Mouse (Mus musculus) CD4-positive helper T cell, adult 2 months (primary cell): ENCODE measurements around the gene Mup7.
"Not testable (repeated sequence)": the region's sequence is repeated elsewhere in the genome, so short reads cannot be mapped to it uniquely, and the experiment has no call there.

ENCODE experiments used
- DNase-seq: peaks from one replicate; pipeline ENCODE4 v3.0.0-alpha.2; 2012; ENCODE audit warnings: low read depth, missing footprints, low spot score

Mup7 gene

DNA sequence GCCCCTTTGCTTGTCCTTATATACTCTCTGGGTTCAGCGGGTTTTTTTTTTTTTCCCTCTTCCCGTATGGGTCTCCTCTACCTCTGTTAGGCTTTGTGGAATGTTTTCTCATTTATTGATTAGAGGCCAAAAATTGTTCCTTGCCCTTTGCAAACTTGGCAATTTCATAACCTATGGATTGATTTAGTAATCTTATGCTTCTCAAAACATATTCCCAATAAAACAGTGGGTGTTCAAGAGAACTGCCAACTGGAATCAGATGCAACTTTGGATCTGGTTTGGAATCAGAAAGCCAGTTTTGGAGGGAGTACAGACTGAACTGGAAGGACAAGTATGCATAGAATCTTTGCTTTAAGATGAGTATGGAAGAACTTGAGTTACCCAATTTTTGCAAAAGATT is at the start of gene Mup7:
Mup7 (minus strand) TSS at position 101 of the 400 bp plus-strand sequence.
- DNase-seq = not testable (repeated sequence)

DNA sequence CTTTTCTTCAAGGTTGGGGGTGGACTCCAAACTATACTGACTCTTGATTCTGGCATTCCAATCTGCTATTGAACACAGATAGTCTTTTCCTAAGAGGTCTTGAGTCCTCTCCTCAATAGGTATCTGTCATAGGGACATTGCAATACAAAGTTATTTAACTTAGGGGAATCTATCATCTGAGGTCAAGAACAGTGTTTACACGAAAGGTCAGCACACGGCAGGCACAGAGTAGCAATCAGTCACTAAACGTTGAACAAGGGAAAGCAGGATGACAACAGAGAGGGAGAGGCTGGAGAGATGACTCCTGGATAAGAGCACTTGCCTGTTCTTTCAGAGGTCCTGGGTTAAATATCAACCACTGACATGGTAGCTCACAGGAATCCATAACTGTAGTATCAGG is 9.6 kb upstream of the Mup7 start:
- not testable (repeated sequence) for DNase-seq

DNA sequence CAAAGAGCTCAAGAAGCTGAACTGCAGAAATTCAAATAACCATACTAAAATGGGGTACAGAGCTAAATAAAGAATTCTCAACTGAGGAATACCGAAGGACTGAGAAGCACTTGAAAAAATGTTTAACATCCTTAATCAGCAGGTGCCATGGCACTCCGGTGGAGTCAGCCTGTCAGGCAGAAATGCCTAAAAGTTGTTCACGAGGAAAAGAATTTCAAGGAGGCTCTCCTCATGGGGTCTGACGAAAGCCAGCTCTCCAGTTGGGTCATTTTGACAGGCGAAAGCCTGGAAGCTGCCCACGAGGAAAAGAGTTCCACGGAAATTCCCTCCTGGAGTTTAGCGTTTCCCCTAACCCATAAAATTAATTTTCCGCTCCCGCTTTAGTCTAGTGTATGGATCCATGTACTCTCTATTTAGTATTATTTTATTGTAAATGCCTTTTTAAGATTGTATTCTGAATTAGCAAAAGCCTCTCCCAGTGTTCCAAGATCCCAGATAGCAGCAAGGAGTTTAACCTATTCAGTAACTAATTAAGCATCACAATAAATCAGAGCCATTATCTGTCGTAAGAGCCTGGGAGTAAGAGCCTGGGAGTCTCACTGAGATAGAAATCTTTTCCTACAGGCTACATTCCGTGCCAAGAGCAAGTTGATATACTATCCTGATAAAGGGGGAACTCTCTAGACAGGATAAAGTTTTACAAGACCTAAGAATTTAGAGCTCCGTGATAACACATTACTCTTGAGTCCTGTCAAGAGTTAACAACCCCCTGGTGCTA is 40.8 kb downstream of the Mup7 start:
- DNase-seq = not testable (repeated sequence)

GRCm38 (mm10) chr4:60020141-60020540 is 50.1 kb downstream of the Mup7 start:
- DNase-seq = not testable (repeated sequence)
